Mouse (Mus musculus) embryonic facial prominence, embryonic 15.5 days (tissue): ENCODE data around the gene Hoxb6. TPM values are rescaled to one million over a fixed set of nuclear protein-coding genes. Genes with fewer than 3 reads are reported as not detected.

Experiments used
- ATAC-seq: fragments of 200-750 bp; cut with Nextera tagmentation; 2 replicates; pipeline ENCODE4 v1.8.0; 2017; ENCODE audit warnings: low read depth, moderate TSS enrichment; ENCODE audit not compliant: insufficient number of reproducible peaks, low FRiP score, low TSS enrichment
- H3K27ac ChIP-seq: fragments of 300-500 bp; sonication (generic); replicated peaks from 2 replicates; pipeline ENCODE4 v1.5.1; 2015; ENCODE audit warnings: mild to moderate bottlenecking, inconsistent platforms
- H3K27me3 ChIP-seq: fragments of 300-500 bp; sonication (generic); 2 replicates; pipeline ENCODE4 v1.6.1; 2015; ENCODE audit warnings: inconsistent platforms
- H3K36me3 ChIP-seq: fragments of 300-500 bp; sonication (generic); 2 replicates; pipeline ENCODE4 v1.6.1; 2015; ENCODE audit warnings: mild to moderate bottlenecking, inconsistent platforms
- H3K4me1 ChIP-seq: fragments of 300-500 bp; sonication (generic); 2 replicates; pipeline ENCODE4 v1.6.1; 2015; ENCODE audit warnings: inconsistent platforms
- H3K4me2 ChIP-seq: fragments of 300-500 bp; sonication (generic); replicated peaks from 2 replicates; pipeline ENCODE4 v1.6.1; 2015; ENCODE audit warnings: mild to moderate bottlenecking, inconsistent platforms
- H3K4me3 ChIP-seq: fragments of 300-500 bp; sonication (generic); replicated peaks from 2 replicates; pipeline ENCODE4 v1.5.1; 2015; ENCODE audit warnings: mild to moderate bottlenecking, inconsistent platforms
- H3K9ac ChIP-seq: fragments of 300-500 bp; sonication (generic); 2 replicates; pipeline ENCODE4 v1.6.1; 2015; ENCODE audit warnings: inconsistent platforms
- H3K9me3 ChIP-seq: fragments of 300-500 bp; sonication (generic); replicated peaks from 2 replicates; pipeline ENCODE4 v1.6.1; 2016; ENCODE audit warnings: inconsistent platforms
- WGBS: fragments of 180-500 bp; shearing (Covaris S2); methylation state at CpG from one replicate; pipeline ENCODE4 v1.1.7; 2015; 5-methylcytosine and 5-hydroxymethylcytosine counted together
- polyA plus RNA-seq: library from polyadenylated mRNA; unstranded; fragments of >200 nt; fragmentation: Nextera tagmentation; extraction: Ambion mirVana; gene quantifications from 2 replicates; pipeline ENCODE4 v1.2.1, GENCODE M21; 2015

The Hoxb6 gene
- polyA plus RNA-seq, 1 experiment from 2014 or later, result not detected

DNA sequence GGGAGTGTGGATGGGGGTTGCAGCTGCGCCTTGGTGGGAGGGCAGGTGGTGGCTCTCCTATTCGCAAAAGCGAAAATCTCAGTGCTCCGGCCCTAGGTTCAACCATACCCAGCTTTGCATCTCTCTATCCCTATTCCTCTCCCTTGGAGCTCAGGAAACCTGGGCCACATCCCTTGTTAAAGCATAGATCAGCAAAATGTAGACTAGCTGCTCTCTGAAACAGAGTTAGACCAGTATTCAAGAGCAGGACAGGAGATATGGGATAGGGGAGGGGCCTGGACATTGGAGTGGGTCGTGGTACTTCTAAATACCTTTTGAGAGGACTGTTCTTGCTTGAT lies 23.0 kb downstream of the Hoxb6 start:
- H3K4me1 ChIP-seq, result peaks cover 14% of the 10 kb centered on the region
- WGBS, result 5% methylated on average over 5 of the region's 5 CpGs
- peaks cover 100% of the 10 kb centered on the region for H3K27me3 ChIP-seq
- no peaks in the 10 kb centered on the region for H3K36me3 ChIP-seq
- H3K9me3 ChIP-seq, result no peaks in the 10 kb centered on the region
- H3K9ac ChIP-seq, result no peak overlapping the region
- no peak overlapping the region for H3K27ac ChIP-seq
- no peak for ATAC-seq
- no peak overlapping the region for H3K4me2 ChIP-seq
- no peak overlapping the region for H3K4me3 ChIP-seq

DNA sequence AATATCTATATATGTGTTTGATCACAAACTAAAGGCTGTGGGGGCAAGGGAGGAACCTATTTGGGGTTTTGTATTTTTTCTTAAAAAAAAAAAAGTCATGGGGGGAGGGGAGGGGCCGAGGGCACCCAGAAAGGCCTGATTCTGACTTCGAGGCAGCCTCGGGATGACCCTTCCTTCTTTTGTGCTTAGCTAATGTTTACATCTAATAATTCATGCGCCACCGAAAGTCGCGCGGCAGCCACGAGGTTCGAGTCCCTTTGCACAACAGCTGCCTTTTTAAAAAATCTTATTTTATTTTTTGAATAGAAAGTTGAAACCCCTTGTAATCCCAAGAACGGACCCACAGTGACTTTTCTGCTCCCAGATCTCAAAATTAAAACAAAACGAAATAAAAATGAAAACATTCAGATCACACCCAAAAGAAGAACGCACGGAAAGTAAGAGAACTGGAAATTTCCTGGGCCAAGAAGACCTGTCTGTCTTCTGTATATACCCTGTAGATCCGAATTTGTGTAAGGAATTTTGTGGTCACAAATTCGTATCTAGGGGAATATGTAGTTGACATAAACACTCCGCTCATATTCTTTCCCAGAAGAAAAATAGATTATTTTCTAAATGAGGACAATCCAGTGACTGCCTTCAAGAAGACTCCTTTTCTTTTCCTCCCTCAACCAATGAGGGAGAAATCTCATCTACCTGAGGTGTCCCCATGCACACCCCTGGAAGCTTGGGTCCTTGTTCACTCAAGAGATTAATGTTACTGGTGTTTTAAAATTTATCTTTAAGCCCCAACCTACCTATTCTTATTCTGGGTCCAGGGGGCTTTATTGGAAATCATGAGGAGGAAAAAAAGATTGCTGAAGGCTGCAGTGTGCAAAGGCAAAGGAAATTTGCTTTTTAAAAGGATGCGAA lies 24.7 kb downstream of the Hoxb6 start:
- Histone ChIP-seq H3K9ac (no peak overlapping the region), H3K27me3 (peaks cover 99% of the 10 kb centered on the region), H3K27ac (no peak overlapping the region), H3K4me2 (no peak overlapping the region), H3K36me3 (no peaks in the 10 kb centered on the region), H3K4me3 (no peak overlapping the region), H3K9me3 (no peaks in the 10 kb centered on the region), H3K4me1 (peaks cover 14% of the 10 kb centered on the region)
- WGBS, result 5% methylated on average over 18 of the region's 18 CpGs
- ATAC-seq, result no peak

DNA sequence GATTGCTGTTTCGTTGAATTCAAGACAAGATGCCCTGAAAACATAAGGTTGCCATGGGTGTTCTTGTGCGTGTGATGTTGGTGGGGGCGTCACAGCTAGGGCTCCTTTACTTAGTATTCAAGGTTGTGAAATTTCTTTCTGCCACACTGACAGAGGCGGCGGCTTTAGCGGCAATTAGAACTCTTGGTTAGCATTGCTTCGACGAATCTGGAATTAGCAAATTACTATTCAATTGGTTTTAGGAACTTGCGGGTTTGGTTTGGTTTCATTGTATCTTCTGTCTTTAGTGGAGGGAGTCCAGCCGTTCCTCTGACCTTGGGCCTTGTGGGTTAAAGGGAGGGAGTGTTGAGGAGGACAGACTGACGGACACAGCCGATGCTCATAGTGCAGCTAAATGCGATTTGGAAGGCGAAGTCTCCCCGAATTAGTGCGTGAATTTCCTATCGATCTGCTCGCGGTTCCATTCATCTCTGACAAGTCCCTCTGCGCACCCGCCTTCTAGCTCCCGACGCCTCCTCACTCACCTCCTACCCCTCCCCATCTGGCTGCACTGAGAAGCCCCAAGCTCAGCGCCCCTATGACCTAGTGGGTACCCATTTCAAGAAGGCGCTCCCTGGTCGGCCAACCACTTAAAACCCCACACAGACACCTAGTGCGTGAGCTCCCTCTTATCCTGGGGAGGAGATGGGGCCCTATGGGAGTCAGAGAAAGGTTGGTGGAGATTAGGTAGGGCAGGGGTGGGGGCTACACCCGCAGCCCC lies 25.5 kb downstream of the Hoxb6 start, which contains the start of gene Hoxb4:
Gene Hoxb4, plus strand, starts transcription at position 660 of the 760 bp plus-strand sequence.
- no peak for ATAC-seq
- H3K27ac ChIP-seq, result no peak within 1 kb of the TSS
- no peak within 1 kb of the TSS for H3K9ac ChIP-seq
- peaks cover 99% of the 10 kb centered on the region for H3K27me3 ChIP-seq
- H3K4me2 ChIP-seq, result peak within 1 kb of the TSS; percentile 36
- 2% methylated on average over 28 of the region's 28 CpGs for WGBS
- no peaks in the 10 kb centered on the region for H3K9me3 ChIP-seq
- H3K36me3 ChIP-seq, result no peaks in the 10 kb centered on the region
- peaks cover 14% of the 10 kb centered on the region for H3K4me1 ChIP-seq
- H3K4me3 ChIP-seq, result peak within 1 kb of the TSS; percentile 23

DNA sequence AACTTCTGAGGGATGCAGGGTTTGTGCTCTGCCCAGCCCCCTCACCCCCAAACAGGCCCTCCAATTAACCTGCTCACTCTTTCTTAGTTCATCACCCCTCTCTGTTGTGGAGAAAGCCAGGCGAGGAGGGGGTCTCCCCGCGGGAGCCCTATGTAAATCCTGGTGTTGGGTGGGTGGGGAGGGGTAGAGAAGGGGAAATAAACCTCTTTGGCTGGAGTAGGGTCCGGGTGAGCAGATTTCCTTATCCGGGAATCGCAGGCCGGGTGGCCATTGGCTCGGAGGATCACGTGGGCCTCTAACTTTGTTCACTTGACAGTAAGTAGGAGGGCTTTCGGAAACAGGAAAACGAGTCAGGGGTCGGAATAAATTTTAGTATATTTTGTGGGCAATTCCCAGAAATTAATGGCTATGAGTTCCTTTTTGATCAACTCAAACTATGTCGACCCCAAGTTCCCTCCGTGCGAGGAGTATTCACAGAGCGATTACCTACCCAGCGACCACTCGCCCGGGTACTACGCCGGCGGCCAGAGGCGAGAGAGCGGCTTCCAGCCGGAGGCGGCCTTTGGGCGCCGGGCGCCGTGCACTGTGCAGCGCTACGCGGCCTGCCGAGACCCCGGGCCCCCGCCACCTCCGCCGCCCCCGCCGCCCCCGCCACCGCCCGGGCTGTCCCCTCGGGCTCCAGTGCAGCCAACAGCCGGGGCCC lies 26.2 kb downstream of the Hoxb6 start:
- peaks cover 14% of the 10 kb centered on the region for H3K4me1 ChIP-seq
- 0 out of 2 replicates have a peak, but pooled peaks have one; percentile 34 for ATAC-seq
- peak overlapping the region; percentile 36 for H3K4me2 ChIP-seq
- peak overlapping the region; percentile 23 for H3K4me3 ChIP-seq
- no peak overlapping the region for H3K27ac ChIP-seq
- peaks cover 99% of the 10 kb centered on the region for H3K27me3 ChIP-seq
- WGBS, result under 1% methylated on average over 45 of the region's 45 CpGs
- H3K9me3 ChIP-seq, result no peaks in the 10 kb centered on the region
- H3K36me3 ChIP-seq, result no peaks in the 10 kb centered on the region
- H3K9ac ChIP-seq, result no peak overlapping the region

DNA sequence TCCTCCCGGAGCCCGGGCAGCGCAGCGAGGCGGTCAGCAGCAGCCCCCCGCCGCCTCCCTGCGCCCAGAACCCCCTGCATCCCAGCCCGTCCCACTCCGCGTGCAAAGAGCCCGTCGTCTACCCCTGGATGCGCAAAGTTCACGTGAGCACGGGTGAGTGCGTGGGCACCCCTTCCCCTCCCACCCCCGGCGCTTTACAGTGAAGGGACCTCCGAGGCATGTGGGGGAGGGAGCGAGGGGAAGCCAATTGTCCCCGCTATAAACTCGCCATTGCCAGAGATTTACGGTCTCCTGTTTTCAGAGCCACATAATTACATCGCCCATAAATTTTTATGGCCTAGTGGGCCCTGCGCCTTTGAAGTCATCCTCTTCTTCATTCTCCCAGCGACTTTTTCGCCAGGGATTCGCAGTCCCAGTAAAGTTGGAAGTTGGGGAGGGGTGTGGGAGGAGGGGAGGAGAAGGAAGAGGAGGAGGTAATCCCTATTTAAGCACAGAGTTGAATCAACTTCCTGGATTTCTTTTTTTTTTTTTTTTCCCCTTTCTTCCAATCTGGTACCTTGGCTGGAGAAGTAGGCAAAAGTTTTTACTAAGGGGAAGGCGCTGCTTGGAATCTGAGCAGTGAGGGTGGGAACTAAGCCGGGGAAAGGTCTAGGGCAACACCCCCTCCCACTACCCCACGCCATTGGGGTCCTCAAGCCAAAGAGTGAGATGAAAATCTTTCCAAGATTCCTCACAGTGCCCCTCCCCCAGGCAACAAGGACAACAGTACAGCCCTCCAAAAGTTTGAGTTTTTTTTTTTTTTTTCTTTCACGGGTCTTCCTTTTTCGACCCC lies 27.0 kb downstream of the Hoxb6 start:
- Histone ChIP-seq H3K9me3 (no peaks in the 10 kb centered on the region), H3K9ac (no peak overlapping the region), H3K4me2 (peak overlapping the region; percentile 36), H3K36me3 (no peaks in the 10 kb centered on the region), H3K27me3 (peaks cover 99% of the 10 kb centered on the region), H3K4me1 (peaks cover 14% of the 10 kb centered on the region), H3K4me3 (peak overlapping the region; percentile 23), H3K27ac (no peak overlapping the region)
- WGBS, result 1% methylated on average over 34 of the region's 34 CpGs
- no peak for ATAC-seq

DNA sequence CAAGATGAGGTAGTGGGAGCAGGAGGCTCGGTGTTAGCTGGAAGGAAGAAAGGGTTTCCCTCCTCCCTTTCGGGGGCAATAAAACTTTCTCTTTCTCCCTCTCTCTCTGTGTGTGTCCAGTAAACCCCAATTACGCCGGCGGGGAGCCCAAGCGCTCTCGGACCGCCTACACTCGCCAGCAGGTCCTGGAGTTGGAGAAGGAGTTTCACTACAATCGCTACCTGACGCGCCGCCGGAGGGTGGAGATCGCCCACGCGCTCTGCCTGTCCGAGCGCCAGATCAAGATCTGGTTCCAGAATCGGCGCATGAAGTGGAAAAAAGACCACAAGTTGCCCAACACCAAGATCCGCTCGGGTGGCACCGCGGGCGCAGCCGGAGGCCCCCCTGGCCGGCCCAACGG lies 27.6 kb downstream of the Hoxb6 start:
- H3K9ac ChIP-seq, result no peak overlapping the region
- no peak overlapping the region for H3K4me2 ChIP-seq
- no peak for ATAC-seq
- H3K36me3 ChIP-seq, result no peaks in the 10 kb centered on the region
- WGBS, result under 1% methylated on average over 29 of the region's 29 CpGs
- H3K27me3 ChIP-seq, result peaks cover 99% of the 10 kb centered on the region
- peak overlapping the region; percentile 3; the same call in 1 of the 2 replicates for H3K4me3 ChIP-seq
- H3K4me1 ChIP-seq, result peaks cover 11% of the 10 kb centered on the region
- no peak overlapping the region for H3K27ac ChIP-seq
- no peaks in the 10 kb centered on the region for H3K9me3 ChIP-seq

DNA sequence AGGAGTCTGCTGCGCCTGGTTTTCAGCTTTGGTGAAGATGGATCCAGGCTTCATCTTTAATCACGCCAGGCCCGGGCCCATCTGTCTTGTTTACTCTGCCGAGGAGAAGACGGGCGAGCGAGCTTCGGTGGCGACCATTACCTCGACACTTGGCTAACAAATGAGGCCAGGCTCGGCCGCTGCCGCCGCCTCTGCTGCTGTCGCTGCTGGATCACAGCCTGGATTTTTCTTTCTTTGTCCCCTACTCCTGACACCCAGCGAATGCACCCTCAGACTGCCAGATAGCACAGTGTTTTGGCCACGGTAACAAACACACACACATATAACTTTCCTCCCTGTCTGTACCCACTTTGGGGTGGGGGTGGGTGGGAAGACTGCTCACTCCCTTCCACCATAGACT lies 28.4 kb downstream of the Hoxb6 start:
- Histone ChIP-seq H3K27me3 (peaks cover 99% of the 10 kb centered on the region), H3K4me1 (peaks cover 11% of the 10 kb centered on the region), H3K27ac (no peak overlapping the region), H3K9me3 (no peaks in the 10 kb centered on the region), H3K9ac (no peak overlapping the region), H3K4me2 (no peak overlapping the region), H3K36me3 (no peaks in the 10 kb centered on the region), H3K4me3 (no peak overlapping the region)
- no peak for ATAC-seq
- WGBS, result 7% methylated on average over 17 of the region's 17 CpGs

DNA sequence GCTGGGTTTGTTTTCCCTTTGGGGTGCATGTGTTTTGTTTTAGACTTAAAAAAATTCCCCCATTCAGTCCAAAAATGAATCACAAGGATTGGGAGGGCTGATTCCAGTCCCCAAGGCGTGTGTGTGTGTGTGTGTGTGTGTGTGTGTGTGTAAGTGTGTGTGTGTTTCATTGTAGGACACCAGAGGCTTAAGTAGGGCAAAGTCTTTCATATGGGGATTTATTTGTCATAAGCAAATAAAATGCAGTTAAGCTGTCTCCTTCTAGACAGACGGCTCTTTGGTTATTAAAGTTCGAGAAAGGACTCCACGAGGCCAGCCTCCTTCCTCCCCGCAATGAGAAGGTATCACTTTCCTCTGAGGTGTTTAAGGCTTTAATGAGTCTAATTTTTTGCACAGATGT lies 29.6 kb downstream of the Hoxb6 start:
- Histone ChIP-seq H3K27me3 (peaks cover 99% of the 10 kb centered on the region), H3K4me1 (peaks cover 11% of the 10 kb centered on the region), H3K4me2 (no peak overlapping the region), H3K9me3 (no peaks in the 10 kb centered on the region), H3K9ac (no peak overlapping the region), H3K27ac (no peak overlapping the region), H3K4me3 (no peak overlapping the region), H3K36me3 (no peaks in the 10 kb centered on the region)
- WGBS, result 7% methylated on average over 5 of the region's 5 CpGs
- no peak for ATAC-seq

DNA sequence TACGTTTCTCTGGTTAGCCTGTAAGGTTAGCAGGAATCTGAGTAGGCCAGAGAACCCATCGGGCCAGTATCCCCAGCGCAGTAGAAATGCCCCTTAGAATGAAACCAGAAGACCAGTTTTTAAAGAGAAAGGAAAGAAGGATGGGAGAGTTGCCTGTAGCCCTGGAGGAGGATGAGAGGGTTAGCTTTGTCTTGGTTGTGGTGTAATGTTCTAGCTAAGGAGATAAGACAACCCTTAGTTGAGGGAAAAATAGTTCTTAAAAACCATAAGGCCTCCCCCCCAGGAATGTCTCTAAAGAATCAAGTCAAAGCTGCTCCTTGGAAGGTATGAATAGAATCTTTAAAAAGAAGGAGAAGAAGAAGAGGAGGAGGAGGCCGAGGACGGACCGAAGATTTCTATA lies 30.5 kb downstream of the Hoxb6 start:
- peaks cover 99% of the 10 kb centered on the region for H3K27me3 ChIP-seq
- 14% methylated on average over 6 of the region's 6 CpGs for WGBS
- no peak for ATAC-seq

DNA sequence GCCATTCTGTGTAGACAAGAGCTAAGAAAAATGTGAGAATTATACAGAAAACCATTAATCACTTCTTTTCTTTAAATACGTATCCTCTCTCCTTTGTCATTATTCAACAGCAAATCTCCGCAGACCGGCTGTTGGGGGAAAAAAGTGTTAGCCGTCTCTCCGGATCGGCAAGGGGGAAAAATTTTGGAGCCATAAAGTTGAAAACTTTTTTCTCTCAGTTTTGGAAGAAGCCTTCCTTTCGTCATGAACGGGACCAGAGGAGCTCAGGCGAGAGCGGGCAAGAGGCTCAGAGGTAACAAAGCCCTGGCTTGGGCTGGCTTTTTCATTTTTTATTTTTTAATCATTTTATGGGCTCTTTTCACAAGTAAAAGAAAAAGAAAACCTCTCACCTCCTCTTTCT lies 30.9 kb downstream of the Hoxb6 start, which contains the start of gene Hoxb3:
Gene Hoxb3, plus strand, starts transcription at position 173 of the 400 bp plus-strand sequence.
- Histone ChIP-seq H3K36me3 (no peaks in the 10 kb centered on the region), H3K9me3 (no peaks in the 10 kb centered on the region), H3K4me3 (no peak within 1 kb of the TSS), H3K27ac (no peak within 1 kb of the TSS), H3K9ac (no peak within 1 kb of the TSS), H3K4me2 (no peak within 1 kb of the TSS), H3K4me1 (peaks cover 11% of the 10 kb centered on the region), H3K27me3 (peaks cover 99% of the 10 kb centered on the region)
- 3% methylated on average over 10 of the region's 10 CpGs for whole genome bisulfite sequencing
- no peak for ATAC-seq

More for the DNA sequence above, 30.5 kb downstream of the Hoxb6 start:
- no peaks in the 10 kb centered on the region for H3K36me3 ChIP-seq
- H3K27ac ChIP-seq, result no peak overlapping the region
- H3K4me1 ChIP-seq, result peaks cover 11% of the 10 kb centered on the region
- H3K9me3 ChIP-seq, result no peaks in the 10 kb centered on the region
- no peak overlapping the region for H3K9ac ChIP-seq
- no peak overlapping the region for H3K4me3 ChIP-seq
- H3K4me2 ChIP-seq, result no peak overlapping the region
